Mouse (Mus musculus) heart, postnatal 0 days (tissue): Measurements from ENCODE around the gene Cdh5.

ENCODE experiments used
- CTCF ChIP-seq: IDR thresholded peaks from 2 replicates; pipeline ENCODE4 v1.5.1; 2016; ENCODE audit warnings: antibody characterized with exemption, control low read depth, low read depth
- EP300 ChIP-seq: IDR thresholded peaks from 2 replicates; pipeline ENCODE4 v1.6.1; 2016; ENCODE audit warnings: antibody characterized with exemption, low read depth

DNA sequence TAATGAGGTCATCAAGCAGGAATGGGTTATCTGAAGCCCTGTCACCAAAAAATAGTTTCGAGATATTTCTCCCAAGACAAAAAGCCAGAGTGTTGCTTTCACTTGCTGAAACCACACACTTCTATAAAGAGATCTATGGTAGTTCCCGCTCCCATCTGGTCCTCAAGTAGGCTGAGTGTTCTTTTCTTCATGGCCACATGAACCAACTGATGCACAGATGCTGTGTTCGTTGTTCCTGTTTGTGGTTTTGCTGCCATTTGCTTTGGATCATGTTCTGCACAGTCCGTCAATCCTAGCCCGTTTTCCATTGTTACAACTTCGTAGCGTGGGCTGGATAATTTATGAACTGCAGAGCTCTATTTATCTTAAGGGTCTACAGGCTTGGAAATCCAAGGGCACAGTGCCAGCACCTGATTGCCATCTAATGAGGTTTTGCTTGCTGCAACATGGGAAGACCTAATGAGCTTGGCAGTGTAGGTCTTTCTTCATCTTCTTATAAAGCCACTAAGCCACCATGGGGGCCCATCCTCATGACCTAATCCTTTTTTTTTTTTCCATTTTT, 30.1 kb downstream of the Cdh5 start:
- TF ChIP-seq CTCF (no peak), EP300 (no peak)
